Mouse (Mus musculus): ENCODE data around the gene Palm.

Palm gene

DNA sequence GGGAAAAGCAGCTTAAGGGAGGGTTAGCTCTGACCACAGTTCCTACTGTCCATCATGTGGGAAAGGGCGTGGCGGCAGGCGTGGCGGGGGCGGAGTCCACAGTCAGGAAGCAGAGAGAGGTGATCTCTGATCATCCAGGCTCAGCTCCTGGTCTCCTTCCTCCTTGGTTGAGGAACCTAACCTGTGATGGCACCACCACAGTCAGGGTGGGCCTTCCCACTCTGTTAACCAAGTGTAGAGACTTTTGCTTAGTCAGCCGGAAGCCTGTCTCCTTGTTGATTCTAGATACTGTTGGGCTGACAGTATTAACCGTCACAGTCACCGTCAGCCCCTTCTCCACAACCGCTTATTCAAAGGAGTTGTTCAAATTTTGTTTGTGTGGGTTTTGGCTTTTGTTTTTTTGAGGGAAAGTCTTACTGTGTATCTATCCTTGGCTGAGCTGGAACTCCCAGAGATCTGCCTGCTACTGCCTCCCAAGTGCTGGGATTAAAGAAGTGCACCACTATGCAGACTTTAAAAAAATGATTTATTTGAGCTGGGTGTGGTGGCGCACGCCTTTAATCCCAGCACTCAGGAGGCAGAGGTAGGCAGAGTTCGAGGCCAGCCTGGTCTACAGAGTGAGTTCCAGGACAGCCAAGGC, 5.0 kb downstream of the Palm start:
- DNase-seq (ENCODE audit: low read depth, low spot score): no peak

DNA sequence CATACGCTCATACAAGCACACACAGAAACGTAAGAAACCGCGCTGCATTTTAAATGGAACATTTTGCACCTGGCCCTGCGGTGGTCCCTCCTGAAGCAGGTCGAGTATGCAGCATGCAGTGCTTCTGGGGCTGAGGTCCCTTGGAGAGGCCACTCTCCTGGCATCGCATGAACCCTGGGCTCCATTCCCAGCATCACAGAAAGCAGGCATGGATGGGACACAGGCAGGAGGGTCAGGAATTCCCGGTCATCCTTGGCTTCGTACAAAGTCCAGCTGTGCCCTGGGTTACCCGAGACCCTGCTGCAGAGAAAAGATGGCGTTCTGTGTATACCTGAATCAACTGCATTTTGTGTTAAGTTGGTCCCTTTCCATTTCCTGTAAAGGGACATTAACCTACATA, 7.1 kb downstream of the Palm start:
- DNase-seq (ENCODE audit: low read depth, low spot score): no peak

DNA sequence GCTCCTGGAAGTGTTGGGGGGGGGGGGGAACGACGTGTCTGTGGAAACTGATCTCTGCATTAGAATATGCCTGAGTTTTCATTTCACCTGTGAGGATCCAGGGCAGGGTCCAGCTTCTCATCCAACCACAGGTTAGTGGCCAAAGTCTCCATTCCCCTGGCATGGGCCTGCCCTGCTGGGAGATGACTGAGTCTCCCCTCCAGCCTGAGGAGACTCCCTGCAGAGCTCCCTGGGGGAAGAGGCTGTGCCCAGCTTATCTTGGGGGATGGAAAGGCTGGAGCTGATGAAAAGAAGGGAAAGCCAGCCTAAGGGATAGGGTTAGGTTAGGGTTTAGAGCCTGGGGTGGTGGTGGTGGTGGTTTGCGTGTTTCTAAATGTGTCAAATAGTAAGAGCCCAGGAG, 8.5 kb downstream of the Palm start:
- no peak for DNase-seq (ENCODE audit: low read depth, low spot score)

DNA sequence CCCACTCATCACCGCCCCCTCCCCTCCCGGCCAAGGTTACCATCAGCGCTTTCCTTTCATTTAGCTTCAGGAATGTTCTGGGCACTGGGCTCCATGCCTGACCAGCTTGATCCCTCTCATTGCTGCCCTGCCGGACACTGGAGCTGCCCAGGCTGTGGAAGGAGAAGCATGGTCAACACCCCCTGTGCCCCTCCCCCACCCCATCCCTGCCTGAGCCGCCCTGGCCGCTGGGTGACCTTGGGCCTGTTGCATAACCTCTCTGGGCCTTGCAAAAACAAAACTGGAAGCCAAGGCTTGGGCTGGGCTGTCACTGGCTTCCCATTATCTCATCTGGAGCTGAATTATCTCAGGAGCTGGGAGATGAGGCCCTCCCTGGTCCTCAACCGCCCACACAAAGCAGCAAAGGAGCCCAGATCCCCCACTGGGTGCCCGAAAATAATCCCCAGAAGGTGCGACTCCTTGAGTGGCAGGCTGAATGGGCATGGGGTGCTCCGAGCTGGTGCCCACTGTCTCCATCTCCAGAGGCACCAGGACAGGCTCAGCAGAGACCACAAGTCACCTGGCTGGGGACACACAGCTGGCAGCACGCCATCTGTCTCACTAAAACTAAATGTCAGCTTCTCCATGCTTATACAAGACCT, 9.1 kb downstream of the Palm start:
- no peak for DNase-seq (ENCODE audit: low read depth, low spot score)

DNA sequence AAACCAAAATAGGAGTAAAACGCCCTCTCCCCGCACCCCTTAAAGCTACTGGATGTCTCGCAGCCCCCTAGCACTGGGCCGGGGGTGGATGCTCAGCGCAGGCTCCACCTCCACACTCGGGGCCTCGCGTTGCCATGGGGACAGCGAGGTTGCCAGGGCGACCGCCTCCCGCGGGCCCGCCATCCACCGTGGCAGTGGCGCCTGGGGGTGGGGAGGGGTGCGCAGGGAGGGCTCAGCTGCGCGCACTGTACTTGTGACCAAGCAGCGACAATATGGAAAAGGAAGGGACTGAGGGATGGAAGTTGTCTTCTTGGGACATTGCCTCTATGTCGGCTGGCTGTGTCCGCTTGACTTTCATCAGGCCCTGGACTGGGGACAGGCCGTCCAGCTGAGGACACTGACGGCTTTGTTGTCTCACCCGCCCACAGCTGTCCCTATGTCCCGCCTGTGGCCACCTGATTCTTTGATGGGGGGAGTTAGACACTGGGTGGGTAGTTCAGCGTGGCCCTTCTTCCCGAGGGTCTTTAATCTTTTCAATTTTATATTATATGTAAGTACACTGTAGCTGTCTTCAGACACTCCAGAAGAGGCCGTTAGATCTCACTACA, 10.4 kb downstream of the Palm start:
- no peak for DNase-seq (ENCODE audit: low read depth, low spot score)

DNA sequence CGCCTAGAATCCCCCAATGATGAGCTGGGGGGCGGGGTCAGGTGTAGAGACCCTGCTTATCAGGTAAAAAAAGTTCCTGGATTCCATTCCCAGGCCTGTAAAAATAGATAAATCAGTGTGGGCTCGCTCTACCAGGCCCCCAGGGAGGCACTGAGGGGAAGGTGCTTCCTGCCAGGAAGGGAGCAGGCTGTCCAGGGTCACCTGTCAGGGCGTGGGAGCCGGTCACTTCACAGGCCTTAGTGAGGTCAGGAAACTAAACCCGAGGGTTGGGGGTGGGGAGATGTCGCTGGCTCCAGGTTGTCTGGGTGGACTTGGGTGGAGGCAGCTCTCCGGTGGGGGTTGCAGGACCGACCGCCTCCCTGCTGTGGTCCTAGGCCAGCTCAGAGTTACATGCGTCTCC, 12.3 kb downstream of the Palm start:
- DNase-seq (ENCODE audit: low read depth, low spot score): no peak

DNA sequence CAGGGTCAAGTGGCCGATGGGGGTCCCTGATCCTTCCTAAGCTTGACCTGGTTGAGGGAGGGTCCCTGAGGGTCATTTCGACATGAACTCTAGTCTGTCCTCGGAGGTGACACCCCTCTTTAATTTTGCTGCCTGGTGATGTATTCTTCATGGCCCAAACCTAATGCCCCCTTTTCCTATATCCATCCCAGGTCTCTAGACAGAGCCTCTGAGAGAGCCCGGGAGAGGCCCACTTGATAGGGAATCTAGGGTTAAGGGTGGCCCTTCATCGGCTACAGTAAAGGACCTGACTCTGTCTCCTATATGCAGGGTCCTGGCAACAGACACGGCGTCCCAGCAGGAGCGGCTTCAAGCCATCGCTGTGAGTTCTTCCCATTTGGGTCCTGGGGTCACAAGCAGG, 13.0 kb downstream of the Palm start:
- DNase-seq (ENCODE audit: low read depth, low spot score): no peak

DNA sequence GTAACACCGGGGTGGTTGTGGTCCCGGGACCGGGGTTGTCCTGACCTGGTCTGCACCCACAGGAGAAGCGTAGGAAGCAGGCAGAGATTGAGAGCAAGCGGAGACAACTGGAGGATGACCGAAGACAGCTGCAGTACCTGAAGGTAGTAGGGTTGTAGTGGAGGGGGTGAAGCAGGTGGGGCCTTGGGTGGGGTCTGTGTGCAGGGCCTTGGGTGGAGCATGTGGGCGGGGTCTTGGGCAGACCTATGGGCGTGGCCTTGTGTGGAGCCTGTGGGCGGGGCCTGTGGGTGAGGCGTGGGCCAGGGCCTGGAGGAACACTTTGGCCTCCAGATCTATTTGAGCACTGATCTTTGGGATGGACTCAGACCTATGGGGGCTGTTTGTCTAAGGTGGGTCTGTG, 13.6 kb downstream of the Palm start:
- DNase-seq (ENCODE audit: low read depth, low spot score): no peak

DNA sequence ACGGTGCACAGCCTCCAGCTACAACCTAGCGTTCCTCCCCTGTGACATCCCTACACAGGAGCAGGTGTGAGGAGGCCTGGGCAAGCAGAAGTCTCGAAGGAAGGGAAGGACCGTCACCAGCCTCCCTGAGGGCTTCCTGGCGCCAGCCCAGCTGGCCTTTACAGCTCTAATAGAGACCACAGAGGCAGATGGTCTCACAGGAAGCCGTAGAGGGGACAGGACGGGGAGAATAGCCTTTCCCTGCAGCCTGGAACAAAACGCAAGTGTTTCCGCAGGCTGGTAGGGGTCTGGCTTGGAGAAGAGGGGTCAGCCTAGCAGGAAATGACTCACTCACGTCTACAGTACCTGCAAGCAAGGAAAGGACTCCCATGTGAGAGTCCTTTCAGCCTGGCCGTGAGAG, 14.5 kb downstream of the Palm start:
- DNase-seq (ENCODE audit: low read depth, low spot score): no peak

DNA sequence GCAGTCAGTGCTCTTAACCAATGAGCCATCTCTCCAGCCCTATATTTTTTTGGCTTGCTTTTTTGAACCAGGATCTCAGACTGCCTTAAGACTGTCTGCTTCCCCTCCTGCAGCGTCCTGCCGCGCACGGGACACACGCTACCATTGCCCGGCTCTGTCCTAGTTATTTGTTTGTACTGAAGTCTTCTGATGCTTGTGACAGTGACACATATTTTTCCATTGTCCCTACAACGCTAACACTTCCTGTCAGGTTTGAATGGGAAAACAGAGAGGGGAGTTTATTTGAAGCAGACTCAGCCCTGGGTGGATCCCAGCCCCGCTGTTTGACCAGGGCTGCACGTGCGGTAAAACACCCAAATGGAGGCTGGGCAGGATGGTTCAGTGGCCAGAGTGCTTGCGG, 15.4 kb downstream of the Palm start:
- DNase-seq (ENCODE audit: low read depth, low spot score): no peak

DNA sequence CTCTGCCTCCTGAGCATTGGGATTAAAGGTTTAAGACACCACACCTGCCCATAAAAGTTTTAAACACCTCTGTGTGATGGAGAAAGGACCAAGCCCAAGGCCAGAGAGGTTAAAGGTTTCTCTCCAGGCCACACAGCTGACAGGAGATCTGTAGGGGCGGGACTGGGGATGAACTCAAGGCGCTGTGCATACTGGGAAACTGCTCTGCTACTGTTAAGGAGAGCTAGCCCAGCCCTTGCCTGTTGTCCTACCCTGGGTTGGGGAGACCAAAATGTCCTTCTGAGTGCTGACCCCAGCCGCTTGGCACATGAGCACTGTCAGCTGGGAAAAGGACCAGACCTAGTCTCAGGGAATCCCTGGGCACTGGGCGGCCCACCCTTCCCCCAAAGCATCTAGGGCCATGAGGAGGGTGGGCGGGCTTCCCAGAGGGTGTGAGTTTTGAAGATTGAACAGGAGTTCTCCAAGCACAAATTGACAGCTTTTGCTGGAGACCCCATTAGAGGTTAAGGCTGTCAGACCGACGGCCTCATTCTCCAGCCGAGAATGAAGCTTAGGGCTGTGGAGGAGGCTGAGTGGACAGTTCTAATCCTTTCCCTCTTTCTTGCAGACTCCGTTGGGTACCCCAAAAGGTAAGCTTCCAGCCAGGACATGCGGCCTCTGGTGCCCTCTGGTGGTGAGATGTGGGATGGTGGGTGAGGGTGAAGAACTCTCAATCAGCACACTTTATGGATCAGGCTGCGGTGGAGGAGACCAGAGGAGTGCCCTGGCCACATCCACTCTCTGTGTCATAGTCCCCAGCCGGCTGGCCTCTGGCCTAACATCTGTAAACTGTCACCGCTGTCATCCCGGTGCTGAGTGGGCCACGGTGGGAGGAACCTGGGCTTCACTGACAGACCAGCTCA, 18.6 kb downstream of the Palm start:
- no peak for DNase-seq (ENCODE audit: low read depth, low spot score)

DNA sequence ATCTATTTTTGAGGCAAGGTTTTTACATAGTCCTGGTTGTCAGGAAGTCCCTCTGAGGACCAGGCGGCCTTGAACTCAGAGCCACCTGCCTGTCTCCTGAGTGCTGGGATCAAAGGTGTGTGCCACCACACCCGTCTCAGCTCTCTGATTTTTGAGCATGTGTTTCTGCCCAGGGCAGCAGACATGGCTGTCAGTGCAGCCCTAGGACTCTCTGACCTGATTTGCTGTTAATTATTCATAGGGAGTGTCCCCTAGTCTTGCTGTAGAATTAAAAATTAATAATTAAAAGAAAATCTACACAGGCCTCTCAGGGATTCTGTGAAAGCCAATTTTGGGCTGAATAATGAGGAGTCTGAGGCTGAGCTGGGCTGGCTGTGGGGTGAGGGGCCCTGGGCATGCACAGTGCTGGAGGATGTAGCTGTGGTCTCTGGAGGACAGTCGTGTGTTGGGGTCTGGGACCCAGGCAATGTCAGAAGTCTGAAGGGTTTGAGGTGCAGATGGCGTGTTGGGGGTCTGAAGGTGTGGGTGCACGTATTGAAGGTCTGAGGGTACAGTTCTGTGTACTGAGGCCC, 21.0 kb downstream of the Palm start:
- DNase-seq (ENCODE audit: low read depth, low spot score): no peak

DNA sequence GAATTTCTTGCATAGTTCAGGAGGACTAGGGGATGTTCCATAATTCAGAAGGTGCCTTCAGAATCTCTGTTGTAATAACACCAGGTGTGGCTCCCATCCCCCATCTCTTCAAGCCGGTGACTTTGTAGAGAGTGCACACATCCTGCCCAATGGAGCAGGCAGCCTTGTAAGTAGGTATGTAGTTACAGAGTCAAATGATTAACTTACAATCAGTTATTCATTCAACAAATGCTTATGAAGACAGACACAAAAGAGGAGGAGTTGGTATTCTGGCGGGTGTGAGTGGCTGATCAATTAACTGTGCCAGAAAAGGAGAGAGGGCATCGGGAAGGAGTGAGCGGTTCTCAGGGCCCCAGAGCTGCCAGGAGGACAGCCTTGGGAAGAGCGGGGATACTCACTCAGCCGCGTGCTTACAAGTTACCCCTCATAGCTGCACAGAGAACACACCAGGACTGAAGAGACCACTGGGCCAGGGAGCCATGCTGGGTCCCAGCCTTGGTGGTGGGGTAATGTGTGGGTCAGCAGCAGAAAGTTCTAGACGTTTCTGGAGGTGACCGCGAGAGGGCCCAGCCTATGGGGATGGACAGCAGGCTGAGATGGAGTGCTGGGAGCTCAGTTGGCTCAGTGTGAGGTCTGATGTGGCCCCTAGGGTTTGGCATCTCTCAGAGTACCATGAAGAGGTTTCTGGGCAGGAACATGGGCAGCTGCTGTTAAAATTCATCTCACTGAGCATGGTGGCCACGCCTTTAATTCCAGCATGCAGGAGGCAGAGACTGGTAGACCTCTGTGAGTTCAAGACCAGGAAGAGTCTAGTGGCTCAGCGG, 22.5 kb downstream of the Palm start:
- DNase-seq (ENCODE audit: low read depth, low spot score): no peak

DNA sequence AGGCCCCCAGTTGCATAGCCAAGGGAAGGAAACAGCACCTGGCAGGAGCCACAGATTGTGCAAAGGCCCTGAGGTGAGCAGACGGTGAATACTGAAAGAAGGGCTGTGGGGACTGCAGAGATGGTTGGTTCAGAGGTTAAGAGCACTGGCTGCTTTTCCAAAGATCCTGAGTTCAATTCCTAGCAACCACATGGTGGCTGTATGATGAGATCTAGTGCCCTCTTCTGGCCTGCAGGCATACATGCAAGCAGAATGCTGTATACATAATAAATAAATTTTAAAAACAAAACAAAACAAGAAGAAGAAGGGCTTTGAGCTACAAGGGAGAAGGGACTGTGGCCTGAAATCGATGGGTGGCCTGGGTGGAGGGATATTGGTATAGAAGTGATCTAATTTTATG, 23.7 kb downstream of the Palm start:
- DNase-seq (ENCODE audit: low read depth, low spot score): no peak

DNA sequence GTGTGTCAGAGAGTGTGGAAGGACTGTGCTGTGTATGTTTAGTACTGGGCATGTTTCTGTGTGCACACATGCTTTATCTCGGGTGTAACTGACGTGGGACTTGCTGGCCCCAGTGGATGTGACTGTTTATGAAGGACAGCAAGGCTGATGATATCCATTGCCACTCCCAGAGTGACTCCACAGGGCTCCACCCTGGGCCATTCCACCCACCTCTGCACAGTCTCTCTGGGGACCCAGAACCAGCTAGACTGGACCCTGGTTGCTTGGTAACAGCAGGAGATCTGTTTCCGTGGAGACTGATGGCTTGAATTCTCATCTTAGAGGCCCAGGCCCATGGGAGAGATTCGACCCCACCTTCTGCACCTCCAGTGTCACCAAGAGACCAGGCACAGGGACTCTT, 24.9 kb downstream of the Palm start:
- DNase-seq (ENCODE audit: low read depth, low spot score): no peak

DNA sequence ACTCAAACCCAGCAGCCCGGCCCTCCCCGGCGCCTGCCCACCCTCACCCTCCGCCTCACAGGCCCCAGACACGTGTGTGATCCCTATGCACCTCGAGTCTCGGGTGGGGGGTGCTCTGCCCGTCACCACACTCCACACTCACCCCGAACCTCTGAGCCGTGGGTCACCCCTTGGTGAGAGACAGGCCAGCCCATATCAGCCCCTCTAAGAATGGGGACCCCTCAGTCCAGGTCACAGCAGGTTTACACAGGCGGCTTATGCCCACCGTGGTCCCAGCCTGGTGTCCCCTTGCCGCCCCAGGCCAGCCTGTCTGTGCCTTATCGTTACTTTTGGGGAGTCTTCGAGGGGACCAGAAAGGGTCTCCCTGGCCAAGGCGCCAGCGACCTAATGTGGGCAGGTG, 26.2 kb downstream of the Palm start:
- no peak for DNase-seq (ENCODE audit: low read depth, low spot score)

DNA sequence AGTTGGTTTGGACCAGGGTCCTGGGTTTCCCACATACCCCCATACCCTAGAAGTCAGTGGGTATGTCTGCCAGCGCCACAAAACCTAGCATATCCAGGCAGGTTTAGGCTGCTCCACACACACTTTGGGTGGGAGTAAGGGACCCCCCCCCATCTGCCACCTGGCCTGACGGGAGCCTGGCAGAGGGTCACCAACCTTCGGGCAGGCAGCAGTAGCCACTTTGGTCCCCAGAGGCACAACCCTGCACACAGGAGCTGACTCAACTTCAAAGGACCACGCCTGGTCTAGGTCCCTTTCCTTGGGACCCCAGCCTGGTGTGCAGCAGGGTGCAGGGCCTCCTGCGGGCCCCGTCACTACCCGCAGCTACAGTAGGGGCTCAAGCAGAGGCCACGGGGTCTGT, 26.9 kb downstream of the Palm start:
- no peak for DNase-seq (ENCODE audit: low read depth, low spot score)

DNA sequence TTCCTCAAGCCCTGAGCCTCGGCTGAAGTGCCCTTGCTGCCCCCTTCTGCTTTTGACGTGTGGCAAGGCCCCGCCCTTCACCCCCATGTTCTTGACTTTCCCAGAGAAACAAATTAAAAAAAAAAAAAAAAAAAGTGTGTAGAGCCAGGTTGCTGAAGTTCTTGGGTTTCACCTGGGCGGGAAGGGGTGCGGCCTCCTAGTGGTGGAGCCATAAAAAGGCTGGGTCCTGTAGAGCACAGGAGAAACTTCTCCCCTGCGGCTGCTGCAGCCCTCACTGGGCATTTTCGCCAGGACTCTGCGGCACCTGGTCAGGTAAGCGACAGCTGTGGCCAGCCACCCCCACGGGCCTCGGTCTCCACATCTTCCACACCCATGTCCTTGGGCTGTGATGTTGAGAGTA, 27.4 kb downstream of the Palm start, which contains the start of gene Misp:
Gene Misp (plus strand): TSS at position 208 of the 400 bp plus-strand sequence.
- no peak for DNase-seq (ENCODE audit: low read depth, low spot score)

DNA sequence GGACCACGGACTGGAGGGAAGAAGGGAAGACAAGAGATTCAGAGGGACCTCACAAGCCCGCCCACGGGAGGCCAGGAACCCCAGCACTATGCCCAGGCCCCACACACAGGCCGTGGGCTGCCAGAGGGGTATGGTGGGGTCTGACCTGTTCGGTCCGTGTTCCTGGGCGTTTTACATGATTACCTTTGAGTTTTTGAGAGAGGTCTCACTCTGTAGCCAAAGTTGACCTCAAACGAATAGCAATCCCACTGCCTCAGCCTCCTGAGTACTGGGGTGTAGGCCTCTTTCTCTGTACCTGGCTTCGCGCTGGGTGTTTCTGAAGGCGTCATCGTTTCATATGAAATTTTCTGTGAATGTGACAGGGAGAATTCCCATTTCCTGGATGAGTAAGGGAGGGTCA, 28.4 kb downstream of the Palm start:
- no peak for DNase-seq (ENCODE audit: low read depth, low spot score)

DNA sequence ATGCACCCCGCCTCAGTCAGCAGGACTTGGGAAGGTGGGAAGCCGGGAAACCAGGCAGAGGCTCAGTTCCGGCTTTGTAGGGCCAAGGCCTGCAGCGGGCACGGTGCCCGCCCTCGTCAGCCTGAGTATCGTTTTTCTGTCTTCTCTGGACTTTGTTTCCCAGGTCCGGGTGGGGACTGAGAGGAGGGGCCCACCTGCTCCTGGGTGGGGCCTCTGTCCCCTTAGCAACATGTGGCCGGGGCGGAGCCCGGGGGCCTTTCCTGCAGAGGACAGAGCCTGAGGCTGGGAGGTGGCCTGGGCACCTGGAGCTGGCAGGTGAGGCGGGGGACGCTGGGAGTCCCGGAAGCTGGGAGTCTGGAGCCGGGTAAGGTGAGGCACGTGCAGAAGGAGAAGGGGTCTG, 29.0 kb downstream of the Palm start:
- no peak for DNase-seq (ENCODE audit: low read depth, low spot score)

DNA sequence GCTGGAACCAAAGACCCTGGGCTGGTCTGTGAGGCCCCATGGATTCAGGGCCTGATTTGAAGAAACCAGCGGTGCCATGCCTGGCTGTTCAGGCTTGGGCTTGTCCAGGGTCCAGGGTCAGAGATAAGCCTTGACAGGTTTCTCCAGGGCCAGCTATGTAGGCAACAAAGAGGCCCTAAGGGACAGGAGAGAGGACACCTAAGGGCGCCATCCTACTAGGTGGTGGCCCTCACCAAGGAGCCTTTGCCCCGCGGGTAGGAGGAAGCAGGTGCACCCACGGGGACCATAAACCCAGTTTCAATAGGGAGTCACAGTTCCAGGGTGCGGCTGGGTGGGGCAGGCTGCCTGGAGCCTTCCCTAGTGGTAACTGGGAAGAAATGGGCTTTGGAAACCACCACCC, 29.6 kb downstream of the Palm start:
- no peak for DNase-seq (ENCODE audit: low read depth, low spot score)

Measured in WW6 (cell line).